Mouse (Mus musculus): ENCODE measurements around the gene Bod1. TPM values are rescaled to one million over a fixed set of nuclear protein-coding genes. Genes with fewer than 3 reads are reported as not detected.

Gene Bod1
- polyA plus RNA-seq (2015; fragmentation: Nextera tagmentation; extraction: Ambion mirVana): 84.9 and 96.7 TPM in 2 replicates

GRCm38 (mm10) chr11:31671354-31672169 is at the start of gene Bod1:
TSS of gene Bod1 (minus strand) at chr11:31671885.

Other genes with a start within 250 kb of the Bod1 start
- gene Cpeb4, start 200.3 kb upstream of the Bod1 start, polyA plus RNA-seq (2015; fragmentation: Nextera tagmentation; extraction: Ambion mirVana): 5.9 and 8.0 TPM in 2 replicates

Data from skeletal muscle tissue, postnatal 0 days (tissue).